Mouse (Mus musculus) bone marrow, adult 2 months (tissue): ENCODE data around the gene Col6a6.

ENCODE experiments used
- CTCF ChIP-seq: fragments of 200-500 bp; IDR thresholded peaks from 2 replicates; pipeline ENCODE4 v1.5.1; 2011; ENCODE audit warnings: low read length, control low read depth; ENCODE audit not compliant: control insufficient read depth, insufficient read depth
- POLR2A ChIP-seq: fragments of 200-500 bp; IDR thresholded peaks from 2 replicates; pipeline ENCODE4 v1.6.1; 2011; ENCODE audit warnings: low read depth, mild to moderate bottlenecking, control low read depth, low read length, borderline replicate concordance; ENCODE audit not compliant: control insufficient read depth

DNA sequence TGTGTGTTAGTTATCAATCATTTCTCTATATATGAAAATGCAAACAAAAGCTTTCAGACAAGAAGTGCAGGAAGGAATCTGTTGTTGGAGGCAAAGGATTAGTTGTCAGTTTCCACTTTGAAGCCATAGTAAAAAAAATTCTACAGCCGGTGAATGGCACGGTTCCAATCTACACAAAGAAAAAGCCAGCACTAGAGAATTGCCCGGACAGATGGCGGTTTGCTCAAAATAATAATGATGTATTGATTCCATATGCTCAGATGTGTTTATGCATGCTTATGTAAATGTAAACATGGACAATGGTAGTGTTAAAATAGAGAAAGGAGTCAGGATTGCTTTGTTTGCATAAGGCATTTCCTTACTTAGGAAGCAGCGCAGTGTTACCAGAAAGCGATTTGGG lies 31.8 kb downstream of the Col6a6 start:
- TF ChIP-seq CTCF (no peak), POLR2A (no peak)
